Mouse (Mus musculus) forebrain, embryonic 12.5 days (tissue): ENCODE data around the gene Gm49321. TPM values are rescaled to one million over a fixed set of nuclear protein-coding genes. Genes with fewer than 3 reads are reported as not detected.

Experiments used
- ATAC-seq: fragments of 200-750 bp; cut with Nextera tagmentation; 2 replicates; pipeline ENCODE4 v1.8.0; 2017; ENCODE audit warnings: moderate TSS enrichment; ENCODE audit not compliant: low FRiP score
- H3K27ac ChIP-seq: fragments of 300-500 bp; sonication (generic); 2 replicates; pipeline ENCODE4 v1.5.1; 2016; ENCODE audit warnings: mild to moderate bottlenecking
- H3K27me3 ChIP-seq: fragments of 300-500 bp; sonication (generic); 2 replicates; pipeline ENCODE4 v1.6.1; 2016; ENCODE audit warnings: mild to moderate bottlenecking
- H3K36me3 ChIP-seq: fragments of 300-500 bp; sonication (generic); replicated peaks from 2 replicates; pipeline ENCODE4 v1.6.1; 2016; ENCODE audit warnings: mild to moderate bottlenecking
- H3K4me1 ChIP-seq: fragments of 300-500 bp; sonication (generic); 2 replicates; pipeline ENCODE4 v1.6.1; 2016
- H3K4me2 ChIP-seq: fragments of 300-500 bp; sonication (generic); 2 replicates; pipeline ENCODE4 v1.6.1; 2016; ENCODE audit warnings: mild to moderate bottlenecking, moderate library complexity
- H3K4me3 ChIP-seq: fragments of 300-500 bp; sonication (generic); replicated peaks from 2 replicates; pipeline ENCODE4 v1.5.1; 2016; ENCODE audit warnings: mild to moderate bottlenecking
- H3K9ac ChIP-seq: fragments of 300-500 bp; sonication (generic); 2 replicates; pipeline ENCODE4 v1.6.1; 2016; ENCODE audit warnings: mild to moderate bottlenecking
- H3K9me3 ChIP-seq: fragments of 300-500 bp; sonication (generic); 2 replicates; pipeline ENCODE4 v1.6.1; 2016
- WGBS: fragments of 180-500 bp; shearing (Covaris S2); methylation state at CpG from one replicate; pipeline ENCODE4 v1.1.7; 2016; 5-methylcytosine and 5-hydroxymethylcytosine counted together
- polyA plus RNA-seq: library from polyadenylated mRNA; unstranded; fragments of >200 nt; fragmentation: Nextera tagmentation; extraction: Ambion mirVana; gene quantifications from 2 replicates; pipeline ENCODE4 v1.2.1, GENCODE M21; 2016

Gene Gm49321
- polyA plus RNA-seq, 1 experiment from 2014 or later = 19.5 TPM

GRCm38 (mm10) chr12:73953420-73954186 lies 16.1 kb downstream of the Gm49321 start:
- Histone ChIP-seq H3K9me3 (no peaks in the 10 kb centered on the region), H3K27ac (no peak overlapping the region), H3K4me3 (peak overlapping the region; percentile 28), H3K36me3 (no peaks in the 10 kb centered on the region), H3K27me3 (no peaks in the 10 kb centered on the region), H3K9ac (0 out of 2 replicates have a peak overlapping the region, but pooled peaks have one; percentile 33), H3K4me2 (peak overlapping the region; percentile 51), H3K4me1 (peaks cover 11% of the 10 kb centered on the region)
- 54% methylated on average over 14 of the region's 14 CpGs for WGBS
- no peak for ATAC-seq

DNA sequence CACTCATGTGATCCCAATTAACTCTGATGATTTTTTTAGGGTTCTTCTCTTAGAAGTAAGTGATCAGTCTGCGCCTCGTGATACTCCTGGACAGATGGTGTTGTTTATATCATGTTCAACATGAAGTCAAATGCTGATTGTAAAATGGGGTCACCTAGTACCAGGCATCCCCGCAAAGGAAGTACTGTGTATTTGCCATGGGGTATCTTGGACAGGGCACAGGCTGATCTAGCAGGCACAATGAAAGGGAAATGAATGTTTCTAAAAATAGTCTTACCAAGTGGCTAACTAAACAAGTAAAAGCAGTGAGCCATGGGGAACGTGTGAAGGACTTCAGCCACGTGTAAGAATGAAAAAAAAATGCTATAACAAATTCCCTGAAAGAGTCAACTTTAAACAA lies 17.3 kb downstream of the Gm49321 start:
- no peak for ATAC-seq
- 86% methylated on average over 5 of the region's 5 CpGs for WGBS
- H3K27ac ChIP-seq = no peak overlapping the region

GRCm38 (mm10) chr12:73957676-73958075 lies 20.2 kb downstream of the Gm49321 start:
- H3K27ac ChIP-seq = no peak overlapping the region
- no peak overlapping the region for H3K4me2 ChIP-seq
- H3K9ac ChIP-seq = no peak overlapping the region
- WGBS = 83% methylated on average over 3 of the region's 3 CpGs
- 0 out of 2 replicates have a peak, but pooled peaks cover 11% of the 10 kb centered on the region for H3K27me3 ChIP-seq
- no peaks in the 10 kb centered on the region for H3K36me3 ChIP-seq
- H3K4me3 ChIP-seq = no peak overlapping the region
- ATAC-seq = no peak
- H3K9me3 ChIP-seq = no peaks in the 10 kb centered on the region
- peaks cover 6% of the 10 kb centered on the region for H3K4me1 ChIP-seq

More for the DNA sequence above, 17.3 kb downstream of the Gm49321 start:
- Histone ChIP-seq H3K27me3 (no peaks in the 10 kb centered on the region), H3K9ac (no peak overlapping the region), H3K4me3 (no peak overlapping the region), H3K9me3 (no peaks in the 10 kb centered on the region), H3K36me3 (no peaks in the 10 kb centered on the region), H3K4me2 (no peak overlapping the region), H3K4me1 (peaks cover 8% of the 10 kb centered on the region)

GRCm38 (mm10) chr12:73958830-73959229 lies 21.4 kb downstream of the Gm49321 start:
- Histone ChIP-seq H3K27me3 (0 out of 2 replicates have a peak, but pooled peaks cover 11% of the 10 kb centered on the region), H3K27ac (no peak overlapping the region), H3K4me1 (no peaks in the 10 kb centered on the region), H3K4me2 (no peak overlapping the region), H3K9me3 (no peaks in the 10 kb centered on the region), H3K4me3 (no peak overlapping the region), H3K36me3 (no peaks in the 10 kb centered on the region), H3K9ac (no peak overlapping the region)
- 81% methylated on average over 2 of the region's 2 CpGs for WGBS
- ATAC-seq = no peak

DNA sequence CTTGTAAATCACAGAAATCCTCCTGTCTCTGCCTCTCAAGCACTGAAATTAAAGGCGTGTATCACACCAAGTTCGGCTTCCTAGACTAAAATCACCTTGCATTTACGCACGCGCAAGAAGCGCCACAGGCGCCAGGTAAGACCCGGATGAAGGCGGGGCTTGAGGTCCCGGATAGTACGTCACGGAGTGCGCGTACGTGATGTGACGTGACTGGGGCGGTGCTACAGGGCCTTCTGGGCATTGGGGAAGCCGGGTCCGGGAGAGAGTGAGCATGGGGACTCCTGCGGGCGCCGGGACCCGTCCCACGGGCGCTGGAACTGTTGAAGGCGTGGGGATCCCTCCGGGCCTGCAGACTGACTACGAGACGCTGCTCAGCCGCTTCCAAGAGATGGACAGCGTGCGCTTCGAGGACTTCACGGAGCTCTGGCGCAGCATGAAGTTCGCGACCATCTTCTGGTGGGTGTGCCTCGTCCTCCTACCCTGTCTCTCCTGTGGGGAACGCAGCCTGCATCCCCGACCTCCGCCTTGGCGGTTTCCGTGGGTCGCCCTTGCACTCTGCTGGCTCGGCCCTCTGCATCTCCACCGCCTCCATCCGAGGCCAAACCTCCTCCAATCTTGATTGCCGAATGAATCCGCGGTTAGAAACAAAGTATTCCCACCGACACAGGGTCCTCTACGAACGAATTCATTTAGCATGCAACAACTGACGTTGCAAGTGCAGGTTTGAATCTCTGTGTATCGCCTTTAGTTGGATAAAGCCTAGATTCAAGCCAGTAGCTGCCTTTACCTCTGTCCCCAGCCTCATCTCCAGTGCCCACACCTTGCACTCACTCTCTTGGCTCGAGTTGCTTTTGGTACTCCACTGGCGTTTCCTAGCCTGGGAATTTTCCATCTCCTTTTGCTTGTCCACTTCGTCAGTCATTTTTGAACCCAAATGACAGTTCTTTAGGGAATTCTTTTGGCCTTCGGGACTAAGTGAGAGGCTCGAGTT lies 27.1 kb downstream of the Gm49321 start, which contains the start of gene Snapc1:
Gene Snapc1, plus strand, starts transcription at position 191 of the 991 bp plus-strand sequence.
- peaks cover 10% of the 10 kb centered on the region for H3K4me1 ChIP-seq
- H3K36me3 ChIP-seq = peaks cover 23% of the 10 kb centered on the region
- peak within 1 kb of the TSS; percentile 75 for H3K27ac ChIP-seq
- H3K9me3 ChIP-seq = no peaks in the 10 kb centered on the region
- ATAC-seq = peak; percentile 100
- peak within 1 kb of the TSS; percentile 79 for H3K4me2 ChIP-seq
- H3K27me3 ChIP-seq = 0 out of 2 replicates have a peak, but pooled peaks cover 11% of the 10 kb centered on the region
- H3K4me3 ChIP-seq = peak within 1 kb of the TSS; percentile 74
- H3K9ac ChIP-seq = peak within 1 kb of the TSS; percentile 88
- WGBS = 2% methylated on average over 60 of the region's 60 CpGs

DNA sequence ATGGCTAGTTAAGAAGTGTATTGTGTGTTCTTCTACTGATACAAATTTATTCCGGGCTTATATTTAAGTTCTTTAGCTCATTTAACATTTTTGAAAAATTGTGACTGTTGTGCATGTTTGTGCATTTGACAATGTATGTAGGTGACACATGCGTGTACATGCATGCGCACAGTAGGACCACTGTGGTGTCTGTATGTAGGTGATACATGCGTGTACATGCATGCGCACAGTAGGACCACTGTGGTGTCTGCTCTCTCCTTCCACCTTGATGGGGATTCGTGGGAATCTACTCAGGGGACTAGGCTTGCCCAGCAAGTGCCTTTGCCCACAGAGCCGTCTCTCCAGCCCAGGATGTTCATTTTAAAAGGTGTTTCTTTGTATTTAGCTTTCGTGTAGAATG lies 31.7 kb downstream of the Gm49321 start:
- 95% methylated on average over 8 of the region's 8 CpGs for WGBS
- Histone ChIP-seq H3K4me3 (no peak overlapping the region), H3K27ac (no peak overlapping the region), H3K27me3 (no peaks in the 10 kb centered on the region), H3K9ac (no peak overlapping the region), H3K4me1 (peaks cover 10% of the 10 kb centered on the region), H3K4me2 (no peak overlapping the region), H3K9me3 (peaks cover 6% of the 10 kb centered on the region; the same call in 1 of the 2 replicates), H3K36me3 (peaks cover 62% of the 10 kb centered on the region)
- ATAC-seq = no peak

- WGBS = 94% methylated on average over 6 of the region's 6 CpGs
- H3K27ac ChIP-seq = no peak overlapping the region
- no peaks in the 10 kb centered on the region for H3K27me3 ChIP-seq
- peaks cover 86% of the 10 kb centered on the region for H3K36me3 ChIP-seq
- H3K9ac ChIP-seq = no peak overlapping the region
- H3K4me2 ChIP-seq = no peak overlapping the region
- H3K9me3 ChIP-seq = peaks cover 6% of the 10 kb centered on the region; the same call in 1 of the 2 replicates
- no peak for ATAC-seq
- H3K4me3 ChIP-seq = no peak overlapping the region
- no peaks in the 10 kb centered on the region for H3K4me1 ChIP-seq
These were observed 37.1 kb downstream of the Gm49321 start for GRCm38 (mm10) chr12:73974584-73974983.

- H3K27ac ChIP-seq = no peak overlapping the region
- H3K4me2 ChIP-seq = no peak overlapping the region
- H3K4me3 ChIP-seq = no peak overlapping the region
- no peak overlapping the region for H3K9ac ChIP-seq
- WGBS = 93% methylated on average over 3 of the region's 3 CpGs
- no peaks in the 10 kb centered on the region for H3K9me3 ChIP-seq
- ATAC-seq = no peak
- no peaks in the 10 kb centered on the region for H3K4me1 ChIP-seq
- H3K27me3 ChIP-seq = no peaks in the 10 kb centered on the region
- peaks cover 67% of the 10 kb centered on the region for H3K36me3 ChIP-seq
These were observed 40.7 kb downstream of the Gm49321 start for GRCm38 (mm10) chr12:73978144-73978543.

GRCm38 (mm10) chr12:73979667-73980066 lies 42.2 kb downstream of the Gm49321 start:
- H3K4me3 ChIP-seq = no peak overlapping the region
- H3K4me2 ChIP-seq = no peak overlapping the region
- WGBS = 91% methylated on average over 5 of the region's 5 CpGs
- no peak overlapping the region for H3K9ac ChIP-seq
- no peaks in the 10 kb centered on the region for H3K4me1 ChIP-seq
- no peaks in the 10 kb centered on the region for H3K27me3 ChIP-seq
- peaks cover 65% of the 10 kb centered on the region for H3K36me3 ChIP-seq
- no peaks in the 10 kb centered on the region for H3K9me3 ChIP-seq
- no peak for ATAC-seq
- no peak overlapping the region for H3K27ac ChIP-seq

- no peak for ATAC-seq
These were observed 45.1 kb downstream of the Gm49321 start for GRCm38 (mm10) chr12:73982533-73982932.

GRCm38 (mm10) chr12:73986299-73986698 lies 48.8 kb downstream of the Gm49321 start:
- Histone ChIP-seq H3K4me1 (no peaks in the 10 kb centered on the region), H3K4me2 (no peak overlapping the region), H3K9me3 (no peaks in the 10 kb centered on the region), H3K4me3 (no peak overlapping the region), H3K27ac (no peak overlapping the region), H3K36me3 (peaks cover 37% of the 10 kb centered on the region), H3K9ac (no peak overlapping the region), H3K27me3 (peaks cover 2% of the 10 kb centered on the region; the same call in 1 of the 2 replicates)
- WGBS = 87% methylated on average over 7 of the region's 7 CpGs
- ATAC-seq = no peak

More at GRCm38 (mm10) chr12:73982533-73982932, 45.1 kb downstream of the Gm49321 start:
- WGBS = 81% methylated on average over 14 of the region's 14 CpGs
- H3K4me2 ChIP-seq = no peak overlapping the region
- H3K9ac ChIP-seq = no peak overlapping the region
- no peak overlapping the region for H3K27ac ChIP-seq
- peaks cover 57% of the 10 kb centered on the region for H3K36me3 ChIP-seq
- no peaks in the 10 kb centered on the region for H3K4me1 ChIP-seq
- H3K4me3 ChIP-seq = no peak overlapping the region
- H3K27me3 ChIP-seq = no peaks in the 10 kb centered on the region
- no peaks in the 10 kb centered on the region for H3K9me3 ChIP-seq
